In genomic region chr13:67495631-67496030, GRCm38 (mm10) we compare ENCODE assay signal across 35 mouse cellular contexts. TPM values are rescaled to one million over a fixed set of nuclear protein-coding genes. Genes with fewer than 3 reads are reported as not detected.
"Had no signal": no experiment of that assay in that cellular context is flagged by ENCODE, and none has a peak within 500 bp of the region (broad histone marks: within the 10 kb centered on the region; RNA-seq: fewer than 3 reads in every experiment).

No protein-coding gene starts in this region.

- DNase-seq: gastrocnemius, postnatal 14 days; gastrocnemius, postnatal 36 days; heart, adult 11 months; heart, adult 2 months; heart, postnatal 4 days; kidney, adult 18-20 months; kidney, adult 9 months; kidney, postnatal 14 days; kidney, postnatal 36 days; layer of hippocampus, adult 9-11 months; liver; liver, embryonic 13.5 days had no signal

- ATAC-seq: hindbrain, embryonic 16.5 days; inflammation-experienced regulatory T-cells, adult 6 months; intestine, embryonic 15.5 days had no signal

- H3K4me3 ChIP-seq: heart, adult 2 months; heart, embryonic 13.5 days; heart, embryonic 15.5 days; hindbrain, embryonic 10.5 days; hindbrain, embryonic 12.5 days; intestine, embryonic 15.5 days; kidney, embryonic 15.5 days; left cerebral cortex, adult 2 months; limb, embryonic 10.5 days; limb, embryonic 12.5 days; liver, embryonic 13.5 days; liver, embryonic 15.5 days had no signal

- H3K27me3 ChIP-seq: heart, embryonic 13.5 days; heart, embryonic 15.5 days; hindbrain, embryonic 12.5 days; intestine, embryonic 15.5 days; kidney, embryonic 15.5 days; limb, embryonic 12.5 days; liver, embryonic 13.5 days; liver, embryonic 15.5 days had no signal

- H3K9me3 ChIP-seq: intestine, embryonic 15.5 days had no signal

- H3K9ac ChIP-seq: heart, embryonic 13.5 days; heart, embryonic 15.5 days; hindbrain, embryonic 12.5 days; hindbrain, embryonic 14.5 days; intestine, embryonic 15.5 days; kidney, embryonic 15.5 days; limb, embryonic 12.5 days; liver, embryonic 13.5 days; liver, embryonic 15.5 days had no signal

- H3K4me2 ChIP-seq: heart, embryonic 11.5 days; heart, embryonic 13.5 days; heart, embryonic 15.5 days; hindbrain, embryonic 12.5 days; hindbrain, embryonic 14.5 days; intestine, embryonic 15.5 days; kidney, embryonic 15.5 days; limb, embryonic 12.5 days; liver, embryonic 11.5 days; liver, embryonic 13.5 days; liver, embryonic 15.5 days had no signal

- H3K27ac ChIP-seq: heart, adult 2 months; heart, embryonic 13.5 days; heart, embryonic 15.5 days; hindbrain, embryonic 10.5 days; hindbrain, embryonic 12.5 days; hindbrain, embryonic 14.5 days; intestine, embryonic 15.5 days; kidney, embryonic 15.5 days; kidney, postnatal 0 days; left cerebral cortex, adult 2 months; limb, embryonic 10.5 days; limb, embryonic 12.5 days; liver, embryonic 13.5 days; liver, embryonic 15.5 days had no signal

RNA-seq across cellular contexts. Expression of gene Gm26965, which starts 30.3 kb away (rescaled TPM):
- total RNA-seq: gastrocnemius, adult 18-20 months; gastrocnemius, postnatal 36 days; heart, adult 2 months; heart, postnatal 25 days; heart, postnatal 4 days; layer of hippocampus, postnatal 14 days had no signal
- polyA plus RNA-seq: gonadal fat pad, adult 2 months; heart, adult 2 months; heart, embryonic 11.5 days; heart, embryonic 13.5 days; heart, embryonic 15.5 days; heart, postnatal 0 days; hindbrain, embryonic 10.5 days; hindbrain, embryonic 12.5 days; hindbrain, embryonic 14.5 days; intestine, embryonic 15.5 days; kidney, embryonic 15.5 days; kidney, postnatal 0 days; large intestine, adult 2 months; limb, embryonic 10.5 days; limb, embryonic 14.5 days; liver, embryonic 11.5 days; liver, embryonic 13.5 days; liver, embryonic 15.5 days had no signal
